Mouse (Mus musculus) midbrain, embryonic 14.5 days (tissue): ENCODE results near the gene Trpc4ap. TPM values are rescaled to one million over a fixed set of nuclear protein-coding genes. Genes with fewer than 3 reads are reported as not detected.

Experiments
- ATAC-seq: fragments of 200-750 bp; cut with Nextera tagmentation; 2 replicates; pipeline ENCODE4 v1.8.0; 2017; ENCODE audit warnings: moderate number of reproducible peaks, moderate library complexity; ENCODE audit not compliant: low FRiP score, low TSS enrichment
- DNase-seq: peaks from one replicate; pipeline ENCODE4 v3.0.0-alpha.2; 2015
- H3K27ac ChIP-seq: fragments of 300-500 bp; sonication (generic); replicated peaks from 2 replicates; pipeline ENCODE4 v1.5.1; 2014; ENCODE audit warnings: mild to moderate bottlenecking, low read depth, low read length, moderate library complexity
- H3K27me3 ChIP-seq: fragments of 300-500 bp; sonication (generic); 2 replicates; pipeline ENCODE4 v1.6.1; 2014; ENCODE audit warnings: low read length, control low read depth, mixed read lengths; ENCODE audit not compliant: control insufficient read depth, insufficient read depth
- H3K36me3 ChIP-seq: fragments of 300-500 bp; sonication (generic); 2 replicates; pipeline ENCODE4 v1.6.1; 2014; ENCODE audit warnings: low read length, control low read depth; ENCODE audit not compliant: control insufficient read depth, insufficient read depth
- H3K4me1 ChIP-seq: fragments of 300-500 bp; sonication (generic); 2 replicates; pipeline ENCODE4 v1.6.1; 2014; ENCODE audit warnings: mild to moderate bottlenecking, antibody characterized with exemption, low read length, control low read depth; ENCODE audit not compliant: control insufficient read depth, insufficient read depth
- H3K4me2 ChIP-seq: fragments of 300-500 bp; sonication (generic); 2 replicates; pipeline ENCODE4 v1.6.1; 2014; ENCODE audit warnings: mild to moderate bottlenecking, low read length, moderate library complexity
- H3K4me3 ChIP-seq: fragments of 300-500 bp; sonication (generic); replicated peaks from 2 replicates; pipeline ENCODE4 v1.5.1; 2014; ENCODE audit warnings: low read depth, low read length
- H3K9ac ChIP-seq: fragments of 300-500 bp; sonication (generic); replicated peaks from 2 replicates; pipeline ENCODE4 v1.6.1; 2014; ENCODE audit warnings: mild to moderate bottlenecking, low read length, moderate library complexity
- H3K9me3 ChIP-seq: fragments of 300-500 bp; sonication (generic); 2 replicates; pipeline ENCODE4 v1.6.1; 2016; ENCODE audit warnings: low read length, control low read depth, mixed read lengths; ENCODE audit not compliant: control insufficient read depth
- WGBS: fragments of 180-500 bp; shearing (Covaris S2); extraction: QIAGEN DNeasy Blood & Tissue Kit; methylation state at CpG from one replicate; pipeline ENCODE4 v1.1.7; 2014; 5-methylcytosine and 5-hydroxymethylcytosine counted together
- polyA plus RNA-seq: library from polyadenylated mRNA; unstranded; fragments of >200 nt; fragmentation: Nextera tagmentation; extraction: Ambion mirVana; gene quantifications from 2 replicates; pipeline ENCODE4 v1.2.1, GENCODE M21; 2014

Gene Trpc4ap
- polyA plus RNA-seq, 1 experiment from 2014 or later = 171 TPM

- Histone ChIP-seq H3K36me3 (peaks cover 62% of the 10 kb centered on the region), H3K4me3 (no peak overlapping the region), H3K4me2 (no peak overlapping the region), H3K27ac (no peak overlapping the region), H3K4me1 (peaks cover 12% of the 10 kb centered on the region; the same call in 1 of the 2 replicates), H3K9ac (no peak overlapping the region), H3K27me3 (peaks cover 56% of the 10 kb centered on the region), H3K9me3 (no peaks in the 10 kb centered on the region)
- ATAC-seq (no peak), DNase-seq (no peak)
- whole genome bisulfite sequencing = 66% methylated on average over 30 of the region's 30 CpGs
Measured at GRCm38 (mm10) chr2:155632138-155632936, 59.8 kb downstream of the Trpc4ap start.

DNA sequence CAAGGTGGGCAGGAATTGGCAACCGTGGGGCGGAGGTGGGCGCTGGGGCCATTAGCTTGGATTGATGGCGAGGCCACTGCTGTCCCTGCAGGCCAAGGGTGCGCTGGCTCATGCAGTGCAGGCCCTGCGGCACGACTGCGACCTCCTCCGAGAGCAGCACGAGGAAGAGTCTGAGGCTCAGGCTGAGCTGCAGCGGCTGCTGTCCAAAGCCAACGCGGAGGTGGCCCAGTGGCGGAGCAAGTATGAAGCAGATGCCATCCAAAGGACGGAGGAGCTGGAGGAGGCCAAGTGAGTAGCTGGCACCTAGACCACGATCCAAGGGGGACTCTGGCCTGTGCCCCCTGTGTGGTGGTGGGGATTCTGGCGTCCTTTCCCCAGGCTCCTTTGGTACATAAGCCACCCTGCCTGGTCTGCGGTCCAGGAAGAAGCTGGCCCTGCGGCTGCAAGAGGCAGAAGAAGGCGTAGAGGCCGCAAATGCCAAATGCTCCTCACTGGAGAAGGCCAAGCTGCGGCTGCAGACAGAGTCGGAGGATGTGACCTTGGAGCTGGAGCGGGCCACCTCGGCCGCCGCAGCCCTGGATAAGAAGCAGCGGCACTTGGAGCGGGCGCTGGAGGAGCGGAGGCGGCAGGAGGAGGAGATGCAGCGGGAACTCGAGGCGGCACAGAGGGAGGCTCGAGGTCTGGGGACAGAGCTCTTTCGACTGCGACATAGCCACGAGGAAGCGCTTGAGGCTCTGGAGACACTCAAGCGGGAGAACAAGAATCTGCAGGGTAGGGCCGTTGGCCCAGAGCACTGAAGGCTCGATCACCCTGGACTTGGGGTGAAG lies 61.4 kb downstream of the Trpc4ap start:
- H3K36me3 ChIP-seq = peaks cover 47% of the 10 kb centered on the region
- no peaks in the 10 kb centered on the region for H3K9me3 ChIP-seq
- DNase-seq (peak; percentile 52), ATAC-seq (no peak)
- H3K27me3 ChIP-seq = peaks cover 56% of the 10 kb centered on the region
- 14% methylated on average over 43 of the region's 43 CpGs for WGBS
- no peak overlapping the region for H3K4me2 ChIP-seq
- no peak overlapping the region for H3K27ac ChIP-seq
- no peak overlapping the region for H3K4me3 ChIP-seq
- no peak overlapping the region for H3K9ac ChIP-seq
- peaks cover 12% of the 10 kb centered on the region; the same call in 1 of the 2 replicates for H3K4me1 ChIP-seq

- H3K9ac ChIP-seq = no peak overlapping the region; the same call in 1 of the 2 replicates
- peaks cover 12% of the 10 kb centered on the region; the same call in 1 of the 2 replicates for H3K4me1 ChIP-seq
- H3K27ac ChIP-seq = no peak overlapping the region
- no peak overlapping the region for H3K4me2 ChIP-seq
- H3K27me3 ChIP-seq = peaks cover 56% of the 10 kb centered on the region
- ATAC-seq = no peak
- 24% methylated on average over 20 of the region's 20 CpGs for WGBS
- peaks cover 41% of the 10 kb centered on the region for H3K36me3 ChIP-seq
- no peak overlapping the region for H3K4me3 ChIP-seq
- DNase-seq = no peak
- no peaks in the 10 kb centered on the region for H3K9me3 ChIP-seq
Measured at GRCm38 (mm10) chr2:155630153-155630552, 62.0 kb downstream of the Trpc4ap start.

GRCm38 (mm10) chr2:155629231-155629661 lies 62.9 kb downstream of the Trpc4ap start:
- H3K27me3 ChIP-seq = peaks cover 53% of the 10 kb centered on the region
- H3K4me2 ChIP-seq = peak overlapping the region; percentile 69
- no peak overlapping the region for H3K27ac ChIP-seq
- H3K9me3 ChIP-seq = no peaks in the 10 kb centered on the region
- peaks cover 12% of the 10 kb centered on the region; the same call in 1 of the 2 replicates for H3K4me1 ChIP-seq
- under 1% methylated on average over 35 of the region's 35 CpGs for WGBS
- peak overlapping the region; percentile 49; the same call in 1 of the 2 replicates for H3K9ac ChIP-seq
- H3K4me3 ChIP-seq = peak overlapping the region; percentile 30
- peaks cover 32% of the 10 kb centered on the region for H3K36me3 ChIP-seq
- ATAC-seq (0 out of 2 replicates have a peak, but pooled peaks have one; percentile 35), DNase-seq (peak; percentile 82)

GRCm38 (mm10) chr2:155628519-155628918 lies 63.7 kb downstream of the Trpc4ap start:
- WGBS = 77% methylated on average over 13 of the region's 13 CpGs
- H3K4me2 ChIP-seq = no peak overlapping the region
- no peak overlapping the region for H3K9ac ChIP-seq
- peaks cover 12% of the 10 kb centered on the region; the same call in 1 of the 2 replicates for H3K4me1 ChIP-seq
- no peaks in the 10 kb centered on the region for H3K9me3 ChIP-seq
- H3K27me3 ChIP-seq = peaks cover 48% of the 10 kb centered on the region
- H3K36me3 ChIP-seq = peaks cover 25% of the 10 kb centered on the region
- no peak overlapping the region for H3K4me3 ChIP-seq
- no peak for ATAC-seq
- DNase-seq = no peak
- no peak overlapping the region for H3K27ac ChIP-seq

- WGBS = 83% methylated on average over 9 of the region's 9 CpGs
- DNase-seq = no peak
Measured at GRCm38 (mm10) chr2:155628112-155628511, 64.1 kb downstream of the Trpc4ap start.

DNA sequence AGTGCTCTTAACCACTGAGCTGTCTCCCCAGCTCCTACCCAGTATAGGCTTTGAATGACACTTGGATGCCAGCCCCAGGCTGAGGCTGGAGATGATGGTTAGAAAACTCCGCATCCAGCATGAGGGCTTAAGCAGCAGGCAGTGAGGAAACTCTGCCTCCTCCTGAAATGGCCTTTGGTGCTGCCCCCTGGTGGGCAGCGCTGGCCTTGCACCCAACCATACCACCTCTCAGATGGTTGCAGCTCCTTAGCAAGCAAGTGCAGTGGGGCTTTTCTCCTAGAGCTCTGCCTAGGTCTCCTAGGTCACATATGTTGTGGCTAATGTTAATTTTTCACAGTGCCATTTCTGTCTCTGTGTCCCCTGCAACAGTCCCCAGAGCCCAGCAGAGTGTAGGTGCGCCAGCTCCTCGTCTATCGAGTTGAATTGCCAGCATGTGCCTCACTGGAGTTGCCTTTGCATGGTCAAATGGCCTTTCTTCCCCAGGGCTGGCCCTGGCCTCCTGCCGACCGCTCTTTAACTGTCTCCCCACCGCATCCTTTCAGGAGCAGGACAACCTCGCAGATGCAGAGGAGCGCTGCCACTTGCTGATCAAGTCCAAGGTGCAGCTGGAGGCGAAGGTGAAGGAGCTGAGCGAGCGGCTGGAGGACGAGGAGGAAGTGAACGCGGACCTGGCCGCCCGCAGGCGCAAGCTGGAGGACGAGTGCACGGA lies 65.0 kb downstream of the Trpc4ap start:
- Histone ChIP-seq H3K4me3 (no peak overlapping the region), H3K4me1 (peaks cover 12% of the 10 kb centered on the region; the same call in 1 of the 2 replicates), H3K27me3 (peaks cover 37% of the 10 kb centered on the region), H3K9me3 (no peaks in the 10 kb centered on the region), H3K27ac (no peak overlapping the region), H3K9ac (no peak overlapping the region), H3K4me2 (no peak overlapping the region), H3K36me3 (peaks cover 11% of the 10 kb centered on the region; the same call in 1 of the 2 replicates)
- 43% methylated on average over 21 of the region's 21 CpGs for WGBS
- peak; percentile 86 for DNase-seq
- ATAC-seq = no peak

More at GRCm38 (mm10) chr2:155628112-155628511, 64.1 kb downstream of the Trpc4ap start:
- H3K27me3 ChIP-seq = peaks cover 46% of the 10 kb centered on the region
- H3K4me3 ChIP-seq = no peak overlapping the region
- peaks cover 21% of the 10 kb centered on the region for H3K36me3 ChIP-seq
- H3K9me3 ChIP-seq = no peaks in the 10 kb centered on the region
- H3K4me1 ChIP-seq = peaks cover 12% of the 10 kb centered on the region; the same call in 1 of the 2 replicates
- ATAC-seq = no peak
- H3K27ac ChIP-seq = no peak overlapping the region
- H3K9ac ChIP-seq = no peak overlapping the region
- no peak overlapping the region for H3K4me2 ChIP-seq

GRCm38 (mm10) chr2:155626277-155626676 lies 65.9 kb downstream of the Trpc4ap start:
- Histone ChIP-seq H3K9ac (no peak overlapping the region), H3K9me3 (no peaks in the 10 kb centered on the region), H3K27me3 (peaks cover 27% of the 10 kb centered on the region), H3K4me1 (peaks cover 12% of the 10 kb centered on the region; the same call in 1 of the 2 replicates), H3K36me3 (peaks cover 2% of the 10 kb centered on the region; the same call in 1 of the 2 replicates), H3K4me2 (no peak overlapping the region), H3K4me3 (no peak overlapping the region), H3K27ac (no peak overlapping the region)
- WGBS = 49% methylated on average over 15 of the region's 15 CpGs
- ATAC-seq (no peak), DNase-seq (peak; percentile 40)
